Mouse (Mus musculus): ENCODE results near the gene Grem2. TPM values are rescaled to one million over a fixed set of nuclear protein-coding genes. Genes with fewer than 3 reads are reported as not detected.

Grem2 gene
- polyA plus RNA-seq, 1 experiment = not detected

DNA sequence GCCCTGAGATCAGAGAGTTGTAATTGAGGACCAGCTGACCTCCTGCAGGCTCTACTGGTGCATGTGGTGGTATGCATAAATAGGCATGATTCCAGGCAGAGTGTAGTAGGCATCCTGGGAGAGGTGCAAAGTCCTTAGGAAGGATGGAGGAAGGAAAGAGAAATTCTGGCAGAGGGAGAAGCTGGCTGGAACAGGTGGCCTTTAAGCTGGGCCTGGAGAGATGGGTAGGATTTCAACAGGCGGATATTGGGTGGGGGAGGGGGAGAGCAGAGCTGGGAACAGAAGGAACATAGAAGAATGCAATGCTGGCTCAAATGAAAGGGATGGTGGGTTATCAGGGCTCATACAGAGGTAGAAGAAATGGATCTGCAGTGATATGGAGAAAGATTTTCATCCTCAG, 18.9 kb downstream of the Grem2 start:
- H3K4me3 ChIP-seq (ENCODE audit: insufficient read depth, low read length) = no peak overlapping the region
- H3K27ac ChIP-seq (ENCODE audit: insufficient read depth, low read depth, low read length) = no peak overlapping the region
- TF ChIP-seq POLR2A (IDR thresholded peaks at IDR 0.05; ENCODE audit: borderline replicate concordance, low read depth, low read length) (no peak), CTCF (IDR thresholded peaks at IDR 0.05; ENCODE audit: low read depth, low read length) (no peak)
- H3K4me1 ChIP-seq (ENCODE audit: control insufficient read depth, insufficient read depth, low read length) = no peaks in the 10 kb centered on the region

DNA sequence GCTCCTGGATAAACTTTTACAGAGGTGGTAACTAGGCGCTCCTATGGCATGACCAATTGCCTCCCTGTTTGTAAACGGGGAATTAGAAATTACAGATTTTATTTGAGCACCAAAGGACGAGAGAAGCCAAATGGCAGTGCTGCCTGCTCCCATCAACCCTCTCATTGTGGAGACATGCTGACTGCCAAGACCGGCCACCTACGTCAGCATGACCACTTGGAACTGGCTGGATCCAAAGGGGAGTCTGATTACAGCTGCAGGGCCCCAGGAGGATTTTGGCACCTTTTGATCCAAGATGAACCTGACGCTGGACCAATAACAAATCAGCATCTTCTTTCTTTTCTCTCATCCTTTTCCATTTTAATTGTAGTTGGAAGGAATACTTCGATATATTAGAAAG, 29.1 kb downstream of the Grem2 start:
- no peaks in the 10 kb centered on the region for H3K4me1 ChIP-seq (ENCODE audit: control insufficient read depth, insufficient read depth, low read length)
- no peak overlapping the region for H3K27ac ChIP-seq (ENCODE audit: insufficient read depth, low read depth, low read length)
- H3K4me3 ChIP-seq (ENCODE audit: insufficient read depth, low read length) = no peak overlapping the region
- TF ChIP-seq POLR2A (IDR thresholded peaks at IDR 0.05; ENCODE audit: borderline replicate concordance, low read depth, low read length) = no peak
- TF ChIP-seq CTCF (IDR thresholded peaks at IDR 0.05; ENCODE audit: low read depth, low read length) = no peak

DNA sequence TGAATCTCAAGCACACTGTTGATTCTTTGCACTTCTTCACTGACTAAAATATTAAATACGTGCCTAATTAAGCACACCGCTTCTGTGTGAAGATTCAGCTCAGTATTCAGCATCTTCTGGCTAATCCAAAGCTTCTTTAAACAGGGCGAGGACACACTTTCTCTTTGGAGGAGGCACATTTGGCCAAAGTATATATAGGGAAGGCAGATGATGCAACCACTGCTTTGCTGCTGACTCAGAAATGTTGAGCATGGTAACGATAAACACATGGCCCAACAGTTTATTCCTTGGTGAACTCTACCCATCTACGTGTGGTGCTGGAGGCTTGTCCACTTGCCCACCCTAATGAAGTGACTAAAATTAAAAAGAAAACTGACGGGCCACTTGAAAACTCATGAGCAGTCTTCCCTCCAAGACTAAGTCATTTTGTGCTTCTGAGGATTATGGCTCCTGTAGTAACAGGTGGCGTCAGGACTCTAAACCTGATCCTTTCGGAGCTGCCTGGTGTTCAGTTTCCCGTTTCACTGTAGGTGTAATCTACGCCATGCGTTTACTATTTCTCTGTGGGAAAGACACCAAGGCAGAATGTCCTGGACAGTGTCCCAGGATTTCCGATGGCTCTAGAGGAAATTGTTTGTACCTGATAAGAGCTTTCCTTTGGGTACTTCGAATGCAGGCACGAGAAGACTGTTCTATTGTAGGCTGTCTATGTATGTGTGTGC, 32.8 kb downstream of the Grem2 start:
- H3K27ac ChIP-seq (ENCODE audit: insufficient read depth, low read depth, low read length) = no peak overlapping the region
- no peak for TF ChIP-seq CTCF (IDR thresholded peaks at IDR 0.05; ENCODE audit: low read depth, low read length)
- no peak for TF ChIP-seq POLR2A (IDR thresholded peaks at IDR 0.05; ENCODE audit: borderline replicate concordance, low read depth, low read length)

DNA sequence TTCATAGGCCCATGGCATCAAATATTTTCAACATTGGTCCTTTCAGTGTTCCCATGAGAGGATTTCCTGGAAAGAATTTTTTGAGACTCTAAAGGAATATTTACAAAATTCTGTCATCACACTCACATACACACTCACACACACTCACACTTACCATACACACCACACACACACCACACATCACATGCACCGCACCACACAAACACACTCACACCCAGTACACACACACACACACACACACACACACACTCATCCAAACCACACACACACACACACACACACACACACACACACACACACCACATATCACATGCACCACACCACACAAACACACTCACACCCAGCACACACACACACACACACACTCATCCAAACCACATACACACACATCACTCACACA, 33.5 kb downstream of the Grem2 start:
- no peak overlapping the region for H3K27ac ChIP-seq (ENCODE audit: insufficient read depth, low read depth, low read length)
- H3K4me3 ChIP-seq (ENCODE audit: insufficient read depth, low read length) = no peak overlapping the region
- no peak for TF ChIP-seq CTCF (IDR thresholded peaks at IDR 0.05; ENCODE audit: low read depth, low read length)
- TF ChIP-seq POLR2A (IDR thresholded peaks at IDR 0.05; ENCODE audit: borderline replicate concordance, low read depth, low read length) = no peak
- no peaks in the 10 kb centered on the region for H3K4me1 ChIP-seq (ENCODE audit: control insufficient read depth, insufficient read depth, low read length)

More for the DNA sequence above, 32.8 kb downstream of the Grem2 start:
- H3K4me1 ChIP-seq (ENCODE audit: control insufficient read depth, insufficient read depth, low read length) = no peaks in the 10 kb centered on the region
- H3K4me3 ChIP-seq (ENCODE audit: insufficient read depth, low read length) = no peak overlapping the region

DNA sequence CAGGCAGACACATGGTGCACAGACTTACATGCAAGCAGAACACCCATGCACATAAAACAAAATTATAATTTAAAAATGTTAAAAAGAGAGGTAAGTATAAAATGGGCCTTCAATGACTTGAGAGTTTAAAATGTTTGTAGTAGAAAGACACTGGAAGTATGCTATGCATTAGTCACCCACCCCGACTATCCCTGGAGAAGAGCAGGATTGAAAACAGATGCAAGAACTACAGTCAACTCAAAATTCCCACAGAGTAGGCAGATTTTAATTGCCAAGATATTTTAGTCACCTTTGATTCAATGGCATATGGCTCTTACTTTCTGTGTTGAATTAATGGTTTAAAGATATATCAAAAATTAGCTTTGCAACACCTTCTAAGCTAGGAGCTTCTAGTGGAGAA, 39.1 kb downstream of the Grem2 start:
- no peak overlapping the region for H3K4me3 ChIP-seq (ENCODE audit: insufficient read depth, low read length)
- no peaks in the 10 kb centered on the region for H3K4me1 ChIP-seq (ENCODE audit: control insufficient read depth, insufficient read depth, low read length)
- TF ChIP-seq POLR2A (IDR thresholded peaks at IDR 0.05; ENCODE audit: borderline replicate concordance, low read depth, low read length) (no peak), CTCF (IDR thresholded peaks at IDR 0.05; ENCODE audit: low read depth, low read length) (no peak)
- H3K27ac ChIP-seq (ENCODE audit: insufficient read depth, low read depth, low read length) = no peak overlapping the region

DNA sequence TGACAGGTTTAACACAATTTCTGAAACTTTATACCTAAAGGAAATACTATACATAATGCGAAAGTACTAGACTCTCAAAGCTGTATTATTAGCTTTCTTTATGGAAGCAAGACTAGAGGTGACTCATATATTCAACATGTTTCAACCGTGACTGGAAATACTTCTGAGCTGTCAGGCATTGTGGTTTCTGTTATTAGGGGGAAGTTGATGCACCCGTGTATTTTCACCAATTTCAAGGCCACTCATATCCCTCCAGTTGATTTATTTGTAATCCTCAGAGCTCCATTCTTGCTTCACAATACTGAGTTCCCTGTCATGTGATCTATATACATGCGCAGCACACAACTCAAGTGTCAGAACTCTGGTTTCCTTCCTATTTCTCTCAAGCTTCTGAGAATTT, 46.4 kb downstream of the Grem2 start:
- Histone ChIP-seq H3K4me3 (ENCODE audit: insufficient read depth, low read length) (no peak overlapping the region), H3K27ac (ENCODE audit: insufficient read depth, low read depth, low read length) (no peak overlapping the region), H3K4me1 (ENCODE audit: control insufficient read depth, insufficient read depth, low read length) (no peaks in the 10 kb centered on the region)
- TF ChIP-seq CTCF (IDR thresholded peaks at IDR 0.05; ENCODE audit: low read depth, low read length) = no peak
- TF ChIP-seq POLR2A (IDR thresholded peaks at IDR 0.05; ENCODE audit: borderline replicate concordance, low read depth, low read length) = no peak

DNA sequence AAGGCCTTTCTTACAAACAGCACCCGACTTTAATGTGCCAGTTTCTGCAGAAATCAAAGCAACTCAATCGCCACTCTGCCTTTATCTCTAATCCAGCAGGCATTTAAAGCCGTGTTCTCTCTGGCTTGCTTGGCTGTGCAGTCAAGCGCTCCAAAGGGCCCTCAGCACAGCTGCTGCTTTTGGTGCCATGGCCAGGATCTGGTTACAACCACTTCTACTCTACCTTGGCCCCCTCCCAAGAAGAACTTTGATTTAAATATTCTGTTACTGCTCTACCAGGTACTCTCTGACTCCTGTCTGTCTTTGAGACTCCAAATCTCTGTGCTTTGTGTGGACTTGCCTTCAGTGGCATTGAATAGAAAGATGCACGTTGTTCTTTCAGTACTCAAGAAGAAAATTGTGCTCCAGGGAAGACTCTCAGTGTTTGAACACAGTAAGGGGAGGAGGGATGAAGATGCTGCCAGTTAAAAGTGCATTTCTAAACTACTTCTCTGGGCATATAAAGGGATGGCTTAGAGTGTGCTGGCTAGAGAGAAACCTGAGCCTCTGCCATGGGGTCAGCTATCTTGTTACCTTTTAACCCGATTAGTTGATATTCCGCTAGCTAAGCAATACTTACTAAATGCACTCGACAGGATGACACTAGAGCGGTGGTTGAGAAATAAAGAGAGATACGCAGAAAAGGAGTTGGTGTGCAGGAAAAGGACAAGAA, 61.1 kb downstream of the Grem2 start:
- Histone ChIP-seq H3K4me3 (ENCODE audit: insufficient read depth, low read length) (no peak overlapping the region), H3K27ac (ENCODE audit: insufficient read depth, low read depth, low read length) (no peak overlapping the region), H3K4me1 (ENCODE audit: control insufficient read depth, insufficient read depth, low read length) (no peaks in the 10 kb centered on the region)
- TF ChIP-seq CTCF (IDR thresholded peaks at IDR 0.05; ENCODE audit: low read depth, low read length) (no peak), POLR2A (IDR thresholded peaks at IDR 0.05; ENCODE audit: borderline replicate concordance, low read depth, low read length) (no peak)

DNA sequence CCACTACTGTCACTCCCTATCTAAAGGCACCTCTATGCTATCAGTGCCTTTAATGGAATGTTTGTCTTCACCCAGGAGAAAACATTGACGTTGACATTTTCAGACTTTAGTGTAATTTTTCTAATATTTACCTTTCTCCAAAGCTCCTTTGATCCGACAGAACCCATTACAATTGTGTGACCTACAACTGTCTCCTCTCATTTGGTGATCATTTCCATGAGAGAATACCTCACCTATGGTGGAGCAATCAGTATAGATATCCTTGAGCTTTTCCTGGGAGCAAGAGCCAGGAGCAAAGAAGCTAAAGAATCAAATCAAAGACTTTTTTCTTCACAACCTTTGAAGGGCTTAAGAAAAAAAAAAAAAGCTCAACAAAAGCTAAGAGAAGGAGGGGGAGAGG, 65.4 kb downstream of the Grem2 start:
- TF ChIP-seq CTCF (IDR thresholded peaks at IDR 0.05; ENCODE audit: low read depth, low read length) (no peak), POLR2A (IDR thresholded peaks at IDR 0.05; ENCODE audit: borderline replicate concordance, low read depth, low read length) (no peak)
- no peak overlapping the region for H3K4me3 ChIP-seq (ENCODE audit: insufficient read depth, low read length)
- no peak overlapping the region for H3K27ac ChIP-seq (ENCODE audit: insufficient read depth, low read depth, low read length)
- H3K4me1 ChIP-seq (ENCODE audit: control insufficient read depth, insufficient read depth, low read length) = no peaks in the 10 kb centered on the region

DNA sequence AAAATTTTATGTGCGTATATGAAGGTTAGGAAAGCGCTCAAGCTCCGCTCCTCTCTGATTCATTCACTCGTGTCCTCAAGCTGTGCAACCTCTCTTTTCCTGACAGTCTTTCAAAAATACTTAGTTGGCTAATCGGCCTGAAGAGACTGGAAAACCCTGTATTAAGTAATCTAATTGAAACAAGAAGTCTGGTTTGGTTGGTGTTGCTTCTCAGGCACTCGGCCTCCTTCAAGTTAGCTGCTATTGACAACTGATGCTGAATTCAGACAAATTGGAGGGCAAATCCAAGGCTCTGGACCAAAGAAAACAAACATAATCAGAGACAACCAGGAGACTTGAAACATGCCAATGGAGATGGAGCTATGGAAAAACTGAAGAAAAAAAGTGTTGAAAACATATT, 76.8 kb downstream of the Grem2 start:
- H3K4me1 ChIP-seq (ENCODE audit: control insufficient read depth, insufficient read depth, low read length) = no peaks in the 10 kb centered on the region
- H3K27ac ChIP-seq (ENCODE audit: insufficient read depth, low read depth, low read length) = no peak overlapping the region
- TF ChIP-seq CTCF (IDR thresholded peaks at IDR 0.05; ENCODE audit: low read depth, low read length) (no peak), POLR2A (IDR thresholded peaks at IDR 0.05; ENCODE audit: borderline replicate concordance, low read depth, low read length) (no peak)
- H3K4me3 ChIP-seq (ENCODE audit: insufficient read depth, low read length) = no peak overlapping the region

DNA sequence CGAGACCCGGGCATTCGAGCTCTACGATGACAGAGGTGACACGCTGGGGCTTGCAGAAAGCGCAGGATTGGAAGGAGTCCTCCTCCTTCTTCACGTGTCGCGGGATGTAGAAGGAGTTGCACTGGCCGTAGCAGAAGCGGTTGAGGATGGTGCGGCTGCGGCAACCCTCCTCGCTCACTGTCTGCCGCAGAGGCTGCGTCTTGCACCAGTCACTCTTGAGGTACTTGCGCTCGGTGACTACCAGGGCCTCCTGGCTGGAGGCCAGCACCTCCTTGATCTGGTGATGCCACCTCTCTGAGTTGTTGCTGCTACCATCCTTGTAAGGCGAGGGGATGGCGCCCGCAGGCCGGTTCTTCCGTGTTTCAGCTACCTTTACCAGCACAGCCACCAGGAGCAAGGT, 84.8 kb downstream of the Grem2 start:
- no peak overlapping the region for H3K4me3 ChIP-seq (ENCODE audit: insufficient read depth, low read length)
- H3K27ac ChIP-seq (ENCODE audit: insufficient read depth, low read depth, low read length) = no peak overlapping the region
- no peaks in the 10 kb centered on the region for H3K4me1 ChIP-seq (ENCODE audit: control insufficient read depth, insufficient read depth, low read length)
- TF ChIP-seq CTCF (IDR thresholded peaks at IDR 0.05; ENCODE audit: low read depth, low read length) (no peak), POLR2A (IDR thresholded peaks at IDR 0.05; ENCODE audit: borderline replicate concordance, low read depth, low read length) (no peak)

Data from bone marrow macrophage, adult 2 months (primary cell).